Mouse (Mus musculus) stomach, embryonic 14.5 days (tissue): ENCODE data around the gene Rwdd3. TPM values are rescaled to one million over a fixed set of nuclear protein-coding genes. Genes with fewer than 3 reads are reported as not detected.

Source experiments
- ATAC-seq: fragments of 200-750 bp; cut with Nextera tagmentation; 2 replicates; pipeline ENCODE4 v1.8.0; 2017; ENCODE audit warnings: low read depth, moderate TSS enrichment; ENCODE audit not compliant: insufficient number of reproducible peaks, insufficient read depth, low FRiP score
- H3K27ac ChIP-seq: fragments of 300-500 bp; sonication (generic); 2 replicates; pipeline ENCODE4 v1.5.1; 2014; ENCODE audit warnings: mild to moderate bottlenecking, low read length, moderate library complexity, mixed read lengths
- H3K27me3 ChIP-seq: fragments of 300-500 bp; sonication (generic); 2 replicates; pipeline ENCODE4 v1.6.1; 2014; ENCODE audit warnings: low read length, control low read depth, mixed read lengths; ENCODE audit not compliant: control insufficient read depth, insufficient read depth
- H3K36me3 ChIP-seq: fragments of 300-500 bp; sonication (generic); 2 replicates; pipeline ENCODE4 v1.6.1; 2014; ENCODE audit warnings: mild to moderate bottlenecking, control low read depth, low read length, moderate library complexity, mixed read lengths; ENCODE audit not compliant: control insufficient read depth, insufficient read depth
- H3K4me1 ChIP-seq: fragments of 300-500 bp; sonication (generic); 2 replicates; pipeline ENCODE4 v1.6.1; 2014; ENCODE audit warnings: low read length, control low read depth, mixed read lengths; ENCODE audit not compliant: control insufficient read depth, insufficient read depth
- H3K4me2 ChIP-seq: fragments of 300-500 bp; sonication (generic); replicated peaks from 2 replicates; pipeline ENCODE4 v1.6.1; 2014; ENCODE audit warnings: low read depth, low read length, control low read depth
- H3K4me3 ChIP-seq: fragments of 300-500 bp; sonication (generic); 2 replicates; pipeline ENCODE4 v1.5.1; 2014; ENCODE audit warnings: low read depth, low read length, control low read depth
- H3K9ac ChIP-seq: fragments of 300-500 bp; sonication (generic); replicated peaks from 2 replicates; pipeline ENCODE4 v1.6.1; 2014; ENCODE audit warnings: low read depth, mild to moderate bottlenecking, control low read depth, low read length, moderate library complexity, mixed read lengths
- H3K9me3 ChIP-seq: fragments of 300-500 bp; sonication (generic); 2 replicates; pipeline ENCODE4 v1.6.1; 2016; ENCODE audit warnings: low read depth, low read length, control low read depth; ENCODE audit not compliant: control insufficient read depth
- WGBS: fragments of 180-500 bp; shearing (Covaris S2); extraction: QIAGEN DNeasy Blood & Tissue Kit; methylation state at CpG from one replicate; pipeline ENCODE4 v1.1.7; 2014; 5-methylcytosine and 5-hydroxymethylcytosine counted together
- polyA plus RNA-seq: library from polyadenylated mRNA; unstranded; fragments of >200 nt; fragmentation: Nextera tagmentation; extraction: Ambion mirVana; gene quantifications from 2 replicates; pipeline ENCODE4 v1.2.1, GENCODE M21; 2014

The Rwdd3 gene
- 6.2 and 6.3 TPM in 2 replicates for polyA plus RNA-seq

- no peaks in the 10 kb centered on the region for H3K27me3 ChIP-seq
- 0 out of 2 replicates have a peak, but pooled peaks cover 3% of the 10 kb centered on the region for H3K4me1 ChIP-seq
- ATAC-seq, result peak; percentile 94
- H3K4me3 ChIP-seq, result peak within 1 kb of the TSS; percentile 61
- H3K4me2 ChIP-seq, result peak within 1 kb of the TSS; percentile 69
- peak within 1 kb of the TSS; percentile 61 for H3K9ac ChIP-seq
- no peaks in the 10 kb centered on the region for H3K9me3 ChIP-seq
- 1% methylated on average over 40 of the region's 40 CpGs for WGBS
- peak within 1 kb of the TSS; percentile 56; the same call in 1 of the 2 replicates for H3K27ac ChIP-seq
- H3K36me3 ChIP-seq, result no peaks in the 10 kb centered on the region
Measured at GRCm38 (mm10) chr3:121171243-121171871, at the start of gene Rwdd3. TSS of gene Rwdd3 (minus strand) at chr3:121171695.

- Histone ChIP-seq H3K9ac (no peak overlapping the region), H3K4me3 (no peak overlapping the region), H3K4me1 (no peaks in the 10 kb centered on the region), H3K27me3 (no peaks in the 10 kb centered on the region), H3K36me3 (no peaks in the 10 kb centered on the region), H3K27ac (no peak overlapping the region), H3K9me3 (no peaks in the 10 kb centered on the region), H3K4me2 (no peak overlapping the region)
- ATAC-seq, result no peak
- WGBS, result 76% methylated on average over 6 of the region's 6 CpGs
Measured at GRCm38 (mm10) chr3:121217011-121217410, 45.5 kb upstream of the Rwdd3 start.

GRCm38 (mm10) chr3:121213501-121213900 is 42.0 kb upstream of the Rwdd3 start:
- Histone ChIP-seq H3K9me3 (no peaks in the 10 kb centered on the region), H3K27me3 (no peaks in the 10 kb centered on the region), H3K27ac (no peak overlapping the region), H3K4me2 (no peak overlapping the region), H3K4me3 (no peak overlapping the region), H3K4me1 (no peaks in the 10 kb centered on the region), H3K36me3 (no peaks in the 10 kb centered on the region), H3K9ac (no peak overlapping the region)
- no peak for ATAC-seq
- 72% methylated on average over 3 of the region's 3 CpGs for WGBS

- H3K9me3 ChIP-seq, result no peaks in the 10 kb centered on the region
- H3K4me3 ChIP-seq, result no peak overlapping the region
- H3K9ac ChIP-seq, result no peak overlapping the region
- no peaks in the 10 kb centered on the region for H3K27me3 ChIP-seq
- no peak for ATAC-seq
- 47% methylated on average over 1 of the region's 1 CpGs for WGBS
- H3K4me1 ChIP-seq, result no peaks in the 10 kb centered on the region
- no peak overlapping the region for H3K27ac ChIP-seq
- no peak overlapping the region for H3K4me2 ChIP-seq
- no peaks in the 10 kb centered on the region for H3K36me3 ChIP-seq
Measured at GRCm38 (mm10) chr3:121212156-121212555, 40.7 kb upstream of the Rwdd3 start.

GRCm38 (mm10) chr3:121208994-121209393 is 37.5 kb upstream of the Rwdd3 start:
- H3K27me3 ChIP-seq, result no peaks in the 10 kb centered on the region

GRCm38 (mm10) chr3:121206202-121206882 is 34.8 kb upstream of the Rwdd3 start:
- Histone ChIP-seq H3K4me2 (no peak overlapping the region), H3K4me3 (no peak overlapping the region), H3K9ac (no peak overlapping the region), H3K4me1 (no peaks in the 10 kb centered on the region), H3K36me3 (no peaks in the 10 kb centered on the region), H3K27me3 (no peaks in the 10 kb centered on the region), H3K27ac (no peak overlapping the region), H3K9me3 (no peaks in the 10 kb centered on the region)
- WGBS, result 88% methylated on average over 19 of the region's 19 CpGs
- no peak for ATAC-seq

More at GRCm38 (mm10) chr3:121208994-121209393, 37.5 kb upstream of the Rwdd3 start:
- H3K4me2 ChIP-seq, result no peak overlapping the region
- no peaks in the 10 kb centered on the region for H3K36me3 ChIP-seq
- ATAC-seq, result no peak
- H3K4me3 ChIP-seq, result no peak overlapping the region
- WGBS, result 87% methylated on average over 5 of the region's 5 CpGs
- no peak overlapping the region for H3K9ac ChIP-seq
- H3K27ac ChIP-seq, result no peak overlapping the region
- no peaks in the 10 kb centered on the region for H3K4me1 ChIP-seq
- no peaks in the 10 kb centered on the region for H3K9me3 ChIP-seq

- 87% methylated on average over 2 of the region's 2 CpGs for WGBS
- Histone ChIP-seq H3K36me3 (no peaks in the 10 kb centered on the region), H3K4me1 (no peaks in the 10 kb centered on the region), H3K9ac (no peak overlapping the region), H3K27ac (no peak overlapping the region), H3K27me3 (no peaks in the 10 kb centered on the region), H3K4me3 (no peak overlapping the region), H3K4me2 (no peak overlapping the region), H3K9me3 (no peaks in the 10 kb centered on the region)
- ATAC-seq, result no peak
Measured at GRCm38 (mm10) chr3:121202638-121203037, 31.1 kb upstream of the Rwdd3 start.

- no peak overlapping the region for H3K4me3 ChIP-seq
- H3K9me3 ChIP-seq, result no peaks in the 10 kb centered on the region
- H3K27me3 ChIP-seq, result no peaks in the 10 kb centered on the region
- 50% methylated on average over 11 of the region's 11 CpGs for WGBS
- no peaks in the 10 kb centered on the region for H3K4me1 ChIP-seq
- no peaks in the 10 kb centered on the region for H3K36me3 ChIP-seq
- H3K27ac ChIP-seq, result no peak overlapping the region
- no peak overlapping the region for H3K9ac ChIP-seq
- ATAC-seq, result peak; percentile 89
- no peak overlapping the region for H3K4me2 ChIP-seq
Measured at GRCm38 (mm10) chr3:121201012-121201747, 29.7 kb upstream of the Rwdd3 start.
